Mouse (Mus musculus) forebrain, embryonic 13.5 days (tissue): ENCODE measurements around the gene Srpr. TPM values are rescaled to one million over a fixed set of nuclear protein-coding genes. Genes with fewer than 3 reads are reported as not detected.

ENCODE experiments used
- ATAC-seq: fragments of 200-750 bp; cut with Nextera tagmentation; 2 replicates; pipeline ENCODE4 v1.8.0; 2017
- H3K27ac ChIP-seq: fragments of 300-500 bp; sonication (generic); 2 replicates; pipeline ENCODE4 v1.5.1; 2015; ENCODE audit warnings: inconsistent platforms, mild to moderate bottlenecking, moderate library complexity
- H3K27me3 ChIP-seq: fragments of 300-500 bp; sonication (generic); 2 replicates; pipeline ENCODE4 v1.6.1; 2015; ENCODE audit warnings: mild to moderate bottlenecking, inconsistent platforms
- H3K36me3 ChIP-seq: fragments of 300-500 bp; sonication (generic); 2 replicates; pipeline ENCODE4 v1.6.1; 2015; ENCODE audit warnings: mild to moderate bottlenecking, inconsistent platforms; ENCODE audit not compliant: poor library complexity, severe bottlenecking
- H3K4me1 ChIP-seq: fragments of 300-500 bp; sonication (generic); 2 replicates; pipeline ENCODE4 v1.6.1; 2015; ENCODE audit warnings: inconsistent platforms
- H3K4me2 ChIP-seq: fragments of 300-500 bp; sonication (generic); 2 replicates; pipeline ENCODE4 v1.6.1; 2015; ENCODE audit warnings: inconsistent platforms, mild to moderate bottlenecking, moderate library complexity
- H3K4me3 ChIP-seq: fragments of 300-500 bp; sonication (generic); 2 replicates; pipeline ENCODE4 v1.5.1; 2015; ENCODE audit warnings: mild to moderate bottlenecking, inconsistent platforms
- H3K9ac ChIP-seq: fragments of 300-500 bp; sonication (generic); 2 replicates; pipeline ENCODE4 v1.6.1; 2015; ENCODE audit warnings: mild to moderate bottlenecking, inconsistent platforms
- H3K9me3 ChIP-seq: fragments of 300-500 bp; sonication (generic); replicated peaks from 2 replicates; pipeline ENCODE4 v1.6.1; 2016; ENCODE audit warnings: inconsistent platforms
- WGBS: fragments of 180-500 bp; shearing (Covaris S2); methylation state at CpG from one replicate; pipeline ENCODE4 v1.1.7; 2015; 5-methylcytosine and 5-hydroxymethylcytosine counted together
- polyA plus RNA-seq: library from polyadenylated mRNA; unstranded; fragments of >200 nt; fragmentation: Nextera tagmentation; extraction: Ambion mirVana; gene quantifications from 2 replicates; pipeline ENCODE4 v1.2.1, GENCODE M21; 2015

Srpr gene
- polyA plus RNA-seq, 1 experiment from 2014 or later = 57.6 TPM

DNA sequence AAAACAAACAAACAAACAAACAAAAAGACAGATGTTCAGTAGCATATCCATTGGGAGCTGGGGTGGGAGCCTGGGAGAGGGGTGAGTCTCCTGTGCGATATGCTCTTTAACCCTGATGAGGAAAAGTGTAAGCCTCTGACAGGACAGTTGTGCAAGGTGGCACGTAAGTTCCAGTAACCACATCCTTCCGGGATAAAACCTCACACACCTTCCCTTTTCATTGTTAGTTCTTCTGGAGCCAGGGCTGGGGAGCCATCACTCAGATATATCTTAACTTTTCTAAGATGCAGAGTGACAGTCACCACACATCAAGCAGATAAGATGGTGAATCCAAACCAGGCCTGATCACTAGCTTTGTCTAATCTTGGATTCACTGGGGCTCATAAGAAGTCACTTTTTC, 5.9 kb upstream of the Srpr start:
- H3K9me3 ChIP-seq = no peaks in the 10 kb centered on the region
- H3K27ac ChIP-seq = no peak overlapping the region
- H3K27me3 ChIP-seq = no peaks in the 10 kb centered on the region
- peaks cover 1% of the 10 kb centered on the region; the same call in 1 of the 2 replicates for H3K4me1 ChIP-seq
- ATAC-seq = no peak
- no peak overlapping the region for H3K4me2 ChIP-seq
- no peaks in the 10 kb centered on the region; the same call in 1 of the 2 replicates for H3K36me3 ChIP-seq
- 96% methylated on average over 3 of the region's 3 CpGs for WGBS
- H3K9ac ChIP-seq = no peak overlapping the region
- no peak overlapping the region for H3K4me3 ChIP-seq

DNA sequence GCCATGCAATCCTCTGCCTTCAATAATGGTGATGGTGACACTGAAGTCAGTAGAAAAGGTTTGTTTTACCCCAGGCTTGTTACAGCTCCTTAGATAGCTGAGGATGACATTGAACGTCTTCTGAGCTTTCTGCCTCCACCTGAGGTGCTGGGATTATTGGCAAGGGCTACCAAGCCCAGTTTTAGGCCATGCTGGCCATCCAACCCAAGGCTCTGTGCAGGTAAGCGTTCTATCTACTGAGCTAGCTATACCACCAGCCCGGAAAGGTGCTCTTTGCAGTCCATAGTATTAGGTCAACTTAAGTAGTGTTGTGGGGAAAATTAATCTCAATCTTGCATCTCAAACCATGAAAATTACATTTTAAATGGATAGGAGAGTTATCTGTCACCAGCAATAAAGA, 2.4 kb upstream of the Srpr start:
- no peak overlapping the region for H3K9ac ChIP-seq
- ATAC-seq = no peak
- H3K9me3 ChIP-seq = no peaks in the 10 kb centered on the region
- no peak overlapping the region for H3K4me2 ChIP-seq
- H3K36me3 ChIP-seq = no peaks in the 10 kb centered on the region
- WGBS = 90% methylated on average over 3 of the region's 3 CpGs
- H3K27ac ChIP-seq = no peak overlapping the region
- H3K27me3 ChIP-seq = no peaks in the 10 kb centered on the region
- H3K4me3 ChIP-seq = no peak overlapping the region
- H3K4me1 ChIP-seq = peaks cover 9% of the 10 kb centered on the region

DNA sequence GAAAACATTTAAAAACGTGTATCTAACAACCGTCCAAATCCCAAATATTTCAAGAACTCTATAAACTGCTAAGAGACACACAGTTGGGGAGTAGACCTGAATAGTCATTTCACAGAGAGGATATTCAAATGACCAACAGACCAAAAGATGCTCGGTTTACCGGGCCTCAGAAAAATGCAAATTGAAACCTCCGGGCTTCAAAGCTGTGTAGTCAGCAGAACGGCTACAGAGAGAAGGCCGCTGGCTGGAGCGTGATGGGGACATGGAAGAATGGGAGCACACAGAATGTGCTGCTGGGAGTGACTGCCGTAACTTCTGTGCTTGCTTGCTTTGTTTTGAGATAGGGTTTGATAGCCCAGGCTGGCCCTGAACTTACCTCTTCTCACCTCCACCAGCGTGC, 1.6 kb upstream of the Srpr start:
- H3K9me3 ChIP-seq = no peaks in the 10 kb centered on the region
- 81% methylated on average over 10 of the region's 10 CpGs for WGBS
- H3K4me2 ChIP-seq = no peak overlapping the region
- H3K4me3 ChIP-seq = no peak overlapping the region
- H3K36me3 ChIP-seq = no peaks in the 10 kb centered on the region
- H3K9ac ChIP-seq = no peak overlapping the region
- peaks cover 9% of the 10 kb centered on the region for H3K4me1 ChIP-seq
- no peak overlapping the region for H3K27ac ChIP-seq
- no peak for ATAC-seq
- H3K27me3 ChIP-seq = no peaks in the 10 kb centered on the region

DNA sequence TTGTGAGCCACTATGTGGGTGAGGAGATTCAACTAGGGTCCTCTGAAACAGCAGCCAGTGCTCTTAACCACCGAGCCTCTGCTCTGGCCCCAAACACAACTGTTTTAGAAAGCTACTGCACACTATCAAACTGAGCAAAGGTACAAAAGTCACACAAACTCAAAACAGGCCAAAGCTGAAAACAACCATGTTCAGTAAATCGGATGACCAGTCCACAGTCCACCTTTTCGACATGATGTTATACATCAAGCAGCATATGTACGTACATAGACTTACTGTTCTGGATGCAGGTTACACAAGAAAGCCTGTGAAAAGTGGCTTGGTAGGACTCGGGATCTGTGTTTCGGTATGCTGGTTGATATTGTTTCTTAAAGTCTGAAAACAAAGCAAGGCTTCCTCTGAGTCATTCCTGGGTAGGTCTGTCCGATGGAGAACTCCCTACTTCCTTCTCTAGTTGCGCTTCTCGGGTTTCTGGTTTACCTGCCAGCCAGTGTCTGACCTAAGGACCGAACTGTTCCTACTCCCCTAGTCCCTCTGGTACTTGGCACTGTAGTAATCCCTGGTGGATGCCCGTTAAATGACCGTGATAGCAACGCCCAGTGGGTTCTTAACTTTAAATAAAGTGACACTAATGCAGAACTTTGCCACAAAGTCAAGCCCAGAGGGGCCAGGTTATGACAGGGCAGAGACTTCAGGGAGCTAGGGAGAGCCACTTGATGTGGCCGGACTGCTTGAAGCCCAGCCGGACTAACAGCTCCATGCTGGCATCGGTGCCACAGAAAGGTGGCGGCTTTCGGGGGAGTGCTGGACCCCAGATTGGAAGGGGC, 817 bp upstream of the Srpr start:
- peak overlapping the region; percentile 61 for H3K4me3 ChIP-seq
- peak; percentile 46 for ATAC-seq
- peaks cover 7% of the 10 kb centered on the region for H3K36me3 ChIP-seq
- peak overlapping the region; percentile 79 for H3K9ac ChIP-seq
- no peak overlapping the region for H3K27ac ChIP-seq
- peak overlapping the region; percentile 75 for H3K4me2 ChIP-seq
- peaks cover 9% of the 10 kb centered on the region for H3K4me1 ChIP-seq
- H3K9me3 ChIP-seq = no peaks in the 10 kb centered on the region
- WGBS = 25% methylated on average over 18 of the region's 18 CpGs
- no peaks in the 10 kb centered on the region for H3K27me3 ChIP-seq

DNA sequence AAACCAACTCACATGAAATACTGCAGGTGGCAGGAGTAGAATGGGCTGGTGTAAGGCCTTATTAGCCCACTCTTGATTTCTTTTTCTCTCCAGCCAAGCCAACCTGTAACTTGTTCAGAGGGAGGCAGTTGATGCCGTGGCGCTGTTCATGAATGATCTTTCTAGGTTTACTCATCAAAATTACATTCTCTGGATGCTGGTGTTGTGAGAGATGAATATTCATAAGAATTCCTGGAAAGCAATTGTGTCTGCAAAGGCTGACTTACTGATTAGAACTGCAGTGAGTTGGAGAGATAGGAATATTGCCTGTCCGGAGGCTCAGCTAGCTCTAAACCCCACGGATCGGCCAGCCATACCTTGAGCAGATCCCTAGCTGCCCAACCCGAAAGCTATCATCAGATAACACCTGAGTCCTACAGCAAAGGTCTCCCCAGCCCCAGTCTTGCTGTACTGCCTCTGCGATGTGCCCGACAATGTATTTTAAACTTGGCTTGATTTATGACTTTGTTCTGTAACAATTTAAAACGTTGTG, 620 bp downstream of the Srpr start:
- WGBS = 56% methylated on average over 9 of the region's 9 CpGs
- ATAC-seq = no peak

DNA sequence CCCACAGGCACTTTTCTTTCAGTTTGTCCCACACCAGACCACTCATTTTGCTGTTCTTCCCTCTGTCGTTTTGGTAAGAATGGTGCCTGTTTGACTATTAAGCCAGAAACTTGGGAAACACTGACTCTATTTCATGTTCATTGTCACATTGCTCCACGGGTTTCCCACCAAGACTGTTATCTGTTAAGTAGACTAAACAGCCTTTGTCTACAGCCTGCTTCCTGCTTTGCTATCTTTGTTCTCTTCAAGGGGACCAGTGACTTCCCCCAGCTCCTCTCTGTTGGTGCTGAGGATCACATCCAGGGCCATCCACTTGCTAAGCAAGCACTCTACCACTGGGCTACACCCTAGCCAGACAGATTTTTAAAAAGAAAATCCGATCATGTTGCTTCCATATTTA, 3.6 kb downstream of the Srpr start:
- Histone ChIP-seq H3K4me2 (no peak overlapping the region), H3K4me3 (no peak overlapping the region), H3K27me3 (no peaks in the 10 kb centered on the region), H3K9me3 (no peaks in the 10 kb centered on the region), H3K9ac (no peak overlapping the region), H3K27ac (no peak overlapping the region), H3K36me3 (peaks cover 50% of the 10 kb centered on the region), H3K4me1 (peaks cover 9% of the 10 kb centered on the region)
- 68% methylated on average over 3 of the region's 3 CpGs for WGBS
- ATAC-seq = no peak

More for the DNA sequence above, 620 bp downstream of the Srpr start:
- Histone ChIP-seq H3K27ac (no peak overlapping the region), H3K4me3 (peak overlapping the region; percentile 61), H3K9me3 (no peaks in the 10 kb centered on the region), H3K36me3 (peaks cover 21% of the 10 kb centered on the region), H3K4me2 (peak overlapping the region; percentile 75), H3K9ac (no peak overlapping the region), H3K4me1 (peaks cover 9% of the 10 kb centered on the region), H3K27me3 (no peaks in the 10 kb centered on the region)

DNA sequence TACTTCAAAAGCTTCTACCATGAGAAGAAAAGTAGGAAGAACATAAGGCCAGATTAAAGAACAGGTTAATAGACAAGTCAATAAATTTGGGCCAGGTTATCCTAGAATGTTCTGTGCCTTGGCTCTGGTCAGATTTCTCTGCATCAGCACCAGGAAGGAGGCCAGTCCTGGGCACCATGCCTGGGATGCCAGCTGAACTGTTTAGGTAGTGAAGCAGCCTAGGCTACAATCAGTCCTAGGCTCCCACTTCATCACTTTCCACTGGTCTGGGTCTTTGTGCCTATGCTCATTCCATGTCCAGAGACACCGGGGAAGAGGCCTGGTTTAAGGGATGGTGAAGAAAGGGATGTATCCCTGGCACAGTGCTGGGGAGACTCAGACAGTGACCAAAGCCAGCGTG, 4.4 kb downstream of the Srpr start:
- Histone ChIP-seq H3K36me3 (peaks cover 50% of the 10 kb centered on the region), H3K9ac (no peak overlapping the region), H3K4me3 (no peak overlapping the region), H3K4me1 (peaks cover 12% of the 10 kb centered on the region), H3K9me3 (no peaks in the 10 kb centered on the region), H3K27ac (no peak overlapping the region), H3K27me3 (no peaks in the 10 kb centered on the region), H3K4me2 (no peak overlapping the region)
- ATAC-seq = no peak
- WGBS = 94% methylated on average over 2 of the region's 2 CpGs

DNA sequence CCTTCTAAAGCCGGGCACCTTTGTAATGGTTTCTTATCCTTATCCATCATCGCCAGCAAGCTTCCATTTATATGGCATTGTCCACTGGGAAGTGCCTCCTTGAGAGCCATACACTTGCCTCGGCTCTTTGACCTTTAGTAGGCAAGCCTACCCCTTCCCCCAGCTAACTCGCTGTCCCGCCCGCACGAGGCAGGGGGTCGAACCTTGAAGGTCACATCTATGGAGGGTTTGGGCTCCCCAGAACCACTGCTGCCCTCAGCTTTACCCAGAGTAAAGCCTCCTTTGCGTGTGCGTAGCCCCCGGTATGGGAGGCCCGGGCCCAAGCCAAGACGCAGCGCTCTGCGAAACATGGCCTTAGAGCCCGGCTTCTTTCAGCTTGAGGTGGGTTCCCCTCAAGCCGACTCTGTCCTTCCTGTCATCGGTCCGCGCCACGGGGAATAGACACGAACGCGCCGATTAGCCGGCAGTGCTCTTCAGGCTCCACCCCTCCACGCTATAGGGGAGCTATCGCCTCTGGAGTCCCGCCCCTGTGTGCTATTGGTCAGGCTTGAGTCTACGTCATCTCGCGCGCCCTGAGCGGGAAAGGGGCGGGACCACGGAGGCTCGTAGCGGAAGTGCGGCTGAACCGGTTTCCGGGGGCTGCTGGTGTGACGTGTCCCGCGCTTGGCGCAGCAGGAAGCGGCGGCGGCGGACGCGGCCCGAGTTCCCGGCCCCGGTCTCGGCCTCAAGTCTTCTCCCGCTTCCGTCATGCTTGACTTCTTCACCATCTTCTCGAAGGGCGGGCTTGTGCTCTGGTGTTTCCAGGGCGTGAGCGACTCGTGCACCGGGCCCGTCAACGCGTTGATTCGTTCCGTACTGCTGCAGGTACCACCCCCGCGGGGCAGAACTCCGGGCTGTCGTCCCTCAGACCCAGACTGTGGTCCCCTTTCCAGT, 10.8 kb downstream of the Srpr start, which contains the start of gene Foxred1:
TSS of gene Foxred1 (minus strand) at position 514 of the 933 bp plus-strand sequence.
- Histone ChIP-seq H3K9me3 (no peaks in the 10 kb centered on the region), H3K4me1 (peaks cover 22% of the 10 kb centered on the region), H3K27me3 (no peaks in the 10 kb centered on the region), H3K36me3 (peaks cover 56% of the 10 kb centered on the region), H3K4me2 (peak within 1 kb of the TSS; percentile 94), H3K4me3 (peak within 1 kb of the TSS; percentile 80), H3K9ac (peak within 1 kb of the TSS; percentile 86), H3K27ac (peak within 1 kb of the TSS; percentile 92)
- WGBS = 1% methylated on average over 72 of the region's 72 CpGs
- ATAC-seq = peak; percentile 100

DNA sequence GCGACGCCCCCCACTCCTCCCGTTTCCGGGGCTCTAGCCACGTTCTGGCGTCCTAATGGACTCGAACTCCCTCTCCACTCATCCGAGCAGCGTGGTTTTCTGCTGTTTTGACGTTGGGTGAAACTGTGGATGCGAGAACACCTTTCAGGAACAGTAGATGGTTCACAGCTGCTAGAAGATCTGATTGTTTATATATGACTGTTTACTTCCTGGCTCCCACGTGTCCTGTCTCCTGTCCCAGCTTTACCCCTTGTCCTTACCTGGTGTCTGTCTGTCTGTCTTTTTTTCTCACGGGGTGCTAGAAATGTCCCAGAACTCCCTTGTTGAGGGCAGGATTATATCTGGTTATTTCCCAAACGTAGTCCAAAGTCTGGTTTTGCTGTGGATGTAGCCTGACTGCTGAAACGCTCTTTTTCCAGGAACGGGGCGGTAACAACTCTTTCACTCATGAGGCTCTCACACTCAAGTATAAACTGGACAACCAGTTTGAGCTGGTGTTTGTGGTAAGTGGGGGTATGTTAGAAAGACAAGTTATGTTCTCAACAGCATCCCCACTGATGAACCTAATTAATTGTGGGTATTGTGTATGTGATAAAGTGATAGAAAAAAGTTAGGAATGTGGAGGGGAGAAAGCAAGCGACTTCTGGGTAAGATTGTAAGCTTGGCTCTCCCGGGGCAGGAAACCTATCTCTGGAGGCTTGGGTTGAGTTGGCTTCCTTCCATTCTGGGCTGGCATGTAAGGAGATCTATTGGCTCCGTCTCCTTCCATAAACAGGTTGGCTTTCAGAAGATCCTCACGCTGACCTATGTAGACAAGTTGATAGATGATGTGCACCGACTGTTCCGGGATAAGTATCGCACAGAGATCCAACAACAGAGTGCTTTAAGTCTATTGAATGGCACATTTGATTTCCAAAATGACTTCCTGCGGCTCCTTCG, 11.9 kb downstream of the Srpr start:
- WGBS = 36% methylated on average over 26 of the region's 26 CpGs
- no peak for ATAC-seq
- H3K36me3 ChIP-seq = peaks cover 55% of the 10 kb centered on the region

DNA sequence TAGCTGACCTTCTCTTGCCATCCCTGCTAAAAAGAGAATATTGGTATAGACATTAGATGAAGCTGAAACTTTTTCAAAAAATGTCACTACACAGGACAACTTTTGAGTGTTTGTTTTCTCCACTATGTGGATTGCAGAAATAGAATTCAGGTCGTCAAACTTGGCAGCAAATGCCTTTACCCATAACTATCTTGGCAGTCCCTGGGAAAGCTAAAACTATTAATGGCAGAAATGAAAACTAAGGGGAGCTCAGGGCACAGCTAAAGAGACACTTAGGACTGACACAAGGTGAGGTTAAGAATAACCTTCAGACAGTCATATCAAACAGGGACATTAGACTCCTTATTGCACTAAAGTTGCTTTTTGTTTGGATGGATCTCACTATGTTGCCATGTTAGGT, 18.0 kb downstream of the Srpr start:
- no peak overlapping the region for H3K4me3 ChIP-seq
- peaks cover 88% of the 10 kb centered on the region for H3K36me3 ChIP-seq
- no peaks in the 10 kb centered on the region for H3K4me1 ChIP-seq
- no peak overlapping the region for H3K27ac ChIP-seq
- H3K4me2 ChIP-seq = no peak overlapping the region
- 81% methylated on average over 1 of the region's 1 CpGs for WGBS
- H3K9ac ChIP-seq = no peak overlapping the region
- no peak for ATAC-seq
- no peaks in the 10 kb centered on the region for H3K27me3 ChIP-seq
- no peaks in the 10 kb centered on the region for H3K9me3 ChIP-seq

More for the DNA sequence above, 11.9 kb downstream of the Srpr start:
- Histone ChIP-seq H3K4me2 (peak overlapping the region; percentile 94), H3K9me3 (no peaks in the 10 kb centered on the region), H3K27ac (peak overlapping the region; percentile 45; the same call in 1 of the 2 replicates), H3K27me3 (no peaks in the 10 kb centered on the region), H3K9ac (peak overlapping the region; percentile 83), H3K4me3 (peak overlapping the region; percentile 80), H3K4me1 (peaks cover 22% of the 10 kb centered on the region)

DNA sequence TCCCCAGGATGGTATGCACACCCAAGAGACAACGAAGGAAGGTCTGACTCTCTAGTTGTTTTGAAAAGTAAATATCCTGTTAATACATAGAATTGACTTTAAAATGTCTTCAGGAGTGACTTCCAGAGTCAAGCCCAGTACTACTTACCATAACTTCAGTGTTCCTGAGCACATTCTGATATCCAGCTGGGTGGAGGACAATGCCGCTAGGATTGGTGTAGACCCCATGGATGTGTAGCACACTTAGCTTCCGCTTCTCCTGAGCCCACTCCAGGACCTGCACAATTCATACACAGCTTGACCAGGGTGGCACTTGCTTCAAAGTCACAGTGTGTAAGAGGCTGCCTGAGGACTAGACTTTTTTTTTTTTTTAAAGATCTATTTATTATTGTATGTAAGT, 23.5 kb downstream of the Srpr start:
- no peak for ATAC-seq
- WGBS = 95% methylated on average over 3 of the region's 3 CpGs
- peaks cover 70% of the 10 kb centered on the region for H3K36me3 ChIP-seq

More for the DNA sequence above, 23.5 kb downstream of the Srpr start:
- Histone ChIP-seq H3K4me1 (no peaks in the 10 kb centered on the region), H3K27me3 (no peaks in the 10 kb centered on the region), H3K9me3 (no peaks in the 10 kb centered on the region), H3K27ac (no peak overlapping the region), H3K4me3 (no peak overlapping the region), H3K4me2 (no peak overlapping the region), H3K9ac (no peak overlapping the region)
